Comparison of ENCODE assay signal across 8 mouse cellular contexts in the genomic region with DNA sequence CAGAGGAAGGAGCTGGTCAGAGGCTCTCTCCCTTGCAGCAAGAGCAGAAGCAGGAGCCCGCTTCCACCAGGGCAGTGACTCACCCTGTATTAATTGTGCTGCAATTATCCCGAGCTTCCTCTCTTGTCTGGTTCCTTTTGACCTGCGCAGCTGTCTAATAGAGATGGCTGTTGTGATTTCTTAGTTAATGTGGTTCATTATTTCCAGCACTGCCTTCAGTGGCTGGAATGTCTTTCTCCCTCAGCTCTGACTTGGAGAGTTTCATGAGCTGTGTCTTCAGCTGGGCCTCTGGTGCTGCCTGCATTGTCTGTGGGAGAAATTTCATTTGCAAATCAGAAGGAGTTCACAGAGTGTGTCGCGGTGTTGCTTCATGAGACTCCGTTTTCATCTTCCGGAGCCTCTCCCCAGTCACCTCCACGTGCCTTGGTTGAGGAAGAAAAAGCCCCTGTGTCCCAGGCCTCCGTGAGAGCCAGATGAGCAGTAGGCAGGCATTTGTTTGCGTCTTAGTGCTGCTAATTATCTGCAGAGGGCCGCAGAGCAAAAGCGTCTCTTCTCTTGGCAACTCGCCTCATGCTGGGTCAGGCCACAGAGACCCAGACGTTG.
DNase-seq lines count a peak whose midpoint lies in the region; ATAC-seq and TF ChIP-seq lines count a peak whose summit lies in the region.

No protein-coding gene starts in this region.

- no peaks in the 10 kb centered on the region for H3K27me3 ChIP-seq in kidney, embryonic 15.5 days
- H3K27me3 ChIP-seq in kidney, embryonic 14.5 days (ENCODE audit: control insufficient read depth, insufficient read depth, low read length), result no peaks in the 10 kb centered on the region
- no peaks in the 10 kb centered on the region for H3K27me3 ChIP-seq in midbrain, postnatal 0 days (ENCODE audit: insufficient read depth, low read length)
- H3K27me3 ChIP-seq in thymus, adult 2 months (ENCODE audit: control insufficient read depth, insufficient read depth, low read length), result no peaks in the 10 kb centered on the region

- H3K9ac ChIP-seq in kidney, embryonic 15.5 days, result no peak overlapping the region
- no peak overlapping the region; the same call in 1 of the 2 replicates for H3K9ac ChIP-seq in kidney, embryonic 14.5 days (ENCODE audit: low read depth, low read length)
- H3K9ac ChIP-seq in midbrain, postnatal 0 days (replicated peaks; ENCODE audit: low read length, poor library complexity, severe bottlenecking), result no peak overlapping the region

- H3K36me3 ChIP-seq in kidney, embryonic 15.5 days, result no peaks in the 10 kb centered on the region
- no peaks in the 10 kb centered on the region for H3K36me3 ChIP-seq in kidney, embryonic 14.5 days (ENCODE audit: control insufficient read depth, insufficient read depth, low read length)
- H3K36me3 ChIP-seq in midbrain, postnatal 0 days (ENCODE audit: insufficient read depth, low read length), result no peaks in the 10 kb centered on the region
- no peaks in the 10 kb centered on the region for H3K36me3 ChIP-seq in thymus, adult 2 months (ENCODE audit: control insufficient read depth, insufficient read depth, low read length)

- TF ChIP-seq CTCF in midbrain, postnatal 0 days (IDR thresholded peaks at IDR 0.05), result no peak
- TF ChIP-seq CTCF in thymus, adult 2 months (IDR thresholded peaks at IDR 0.05; ENCODE audit: borderline replicate concordance, control insufficient read depth, extremely low read depth, insufficient read depth, low read length, poor library complexity), result no peak

- intact Hi-C loops in heart, postnatal 25 days (cut with DNase I), result no loop called here

- no peak for TF ChIP-seq POLR2A in thymus, adult 2 months (IDR thresholded peaks at IDR 0.05; ENCODE audit: control insufficient read depth, extremely low read depth, insufficient read depth, low read length, poor library complexity)

- H3K9me3 ChIP-seq in kidney, embryonic 15.5 days (replicated peaks), result no peaks in the 10 kb centered on the region
- no peaks in the 10 kb centered on the region for H3K9me3 ChIP-seq in kidney, embryonic 14.5 days (ENCODE audit: control insufficient read depth, low read length)
- no peaks in the 10 kb centered on the region for H3K9me3 ChIP-seq in midbrain, postnatal 0 days (ENCODE audit: low read length)

- no peak overlapping the region for H3K4me2 ChIP-seq in kidney, embryonic 15.5 days
- no peak overlapping the region for H3K4me2 ChIP-seq in kidney, embryonic 14.5 days (replicated peaks; ENCODE audit: low read depth, low read length)
- H3K4me2 ChIP-seq in midbrain, postnatal 0 days (ENCODE audit: low read depth, low read length, poor library complexity, severe bottlenecking), result no peak overlapping the region

- H3K27ac ChIP-seq in kidney, embryonic 15.5 days, result peak overlapping the region; percentile 1; the same call in 1 of the 2 replicates
- no peak overlapping the region for H3K27ac ChIP-seq in kidney, embryonic 14.5 days (ENCODE audit: low read depth, low read length)
- H3K27ac ChIP-seq in midbrain, postnatal 0 days (ENCODE audit: low read depth, low read length), result no peak overlapping the region; the same call in 1 of the 2 replicates
- no peak overlapping the region for H3K27ac ChIP-seq in thymus, adult 2 months (ENCODE audit: control insufficient read depth, insufficient read depth, low read length)

- ATAC-seq in kidney, embryonic 15.5 days (replicated peaks; ENCODE audit: low FRiP score), result no peak
- ATAC-seq in kidney, embryonic 14.5 days (ENCODE audit: low FRiP score, low TSS enrichment), result no peak
- no peak for ATAC-seq in midbrain, postnatal 0 days (ENCODE audit: low FRiP score)

- DNase-seq in embryo, embryonic 10 days (ENCODE audit: low spot score), result peak; percentile 38
- peak; percentile 5 for DNase-seq in hindlimb bud, embryonic 11.5 days (ENCODE audit: extremely low spot score, low read depth, low spot score)
- peak; percentile 22 for DNase-seq in midbrain, postnatal 0 days (ENCODE audit: low spot score)
- DNase-seq in adrenal gland, postnatal 10 days, result no peak
- no peak for DNase-seq in thymus, adult 2 months
- DNase-seq in heart, postnatal 25 days (ENCODE audit: low spot score), result no peak

- H3K4me3 ChIP-seq in kidney, embryonic 15.5 days (replicated peaks), result no peak overlapping the region
- no peak overlapping the region for H3K4me3 ChIP-seq in kidney, embryonic 14.5 days (ENCODE audit: low read length)
- no peak overlapping the region for H3K4me3 ChIP-seq in midbrain, postnatal 0 days (ENCODE audit: low read depth, low read length)
- no peak overlapping the region for H3K4me3 ChIP-seq in thymus, adult 2 months (ENCODE audit: control insufficient read depth, insufficient read depth, low read length)

- peaks cover 11% of the 10 kb centered on the region for H3K4me1 ChIP-seq in kidney, embryonic 15.5 days
- peaks cover 6% of the 10 kb centered on the region; the same call in 1 of the 2 replicates for H3K4me1 ChIP-seq in kidney, embryonic 14.5 days (ENCODE audit: control insufficient read depth, insufficient read depth, low read length)
- H3K4me1 ChIP-seq in midbrain, postnatal 0 days (ENCODE audit: insufficient read depth, low read length), result no peaks in the 10 kb centered on the region
- no peaks in the 10 kb centered on the region for H3K4me1 ChIP-seq in thymus, adult 2 months (replicated peaks; ENCODE audit: control insufficient read depth, insufficient read depth, low read length)

- 32% methylated on average over 14 of the region's 14 CpGs for WGBS in kidney, embryonic 15.5 days
- WGBS in kidney, embryonic 14.5 days, result 33% methylated on average over 14 of the region's 14 CpGs
- 13% methylated on average over 14 of the region's 14 CpGs for WGBS in midbrain, postnatal 0 days
- 62% methylated on average over 14 of the region's 14 CpGs for WGBS in thymus, adult 2 months

Comparison
In these comparisons a context has a peak if more than half of its experiments do, and no peak if none do; other contexts are left out.
1. DNase-seq: peak in embryo, embryonic 10 days (single experiment), hindlimb bud, embryonic 11.5 days (single experiment) and midbrain, postnatal 0 days (single experiment); none in adrenal gland, postnatal 10 days (single experiment), thymus, adult 2 months (single experiment) and heart, postnatal 25 days (single experiment).